Mouse (Mus musculus) spleen, adult 2 months (tissue): ENCODE results near the gene Ndel1.
"Not testable (repeated sequence)": the region's sequence is repeated elsewhere in the genome, so short reads cannot be mapped to it uniquely, and the experiment has no call there.

Experiments
- CTCF ChIP-seq: fragments of 200-500 bp; IDR thresholded peaks from 2 replicates; pipeline ENCODE4 v1.5.1; 2011; ENCODE audit warnings: mild to moderate bottlenecking, inconsistent platforms; ENCODE audit not compliant: insufficient read depth, insufficient read length, insufficient replicate concordance; ENCODE audit errors: extremely low read depth
- POLR2A ChIP-seq: fragments of 200-500 bp; IDR thresholded peaks from 2 replicates; pipeline ENCODE4 v1.6.1; 2011; ENCODE audit warnings: low read depth, low read length, inconsistent platforms

- not testable (repeated sequence) for TF ChIP-seq POLR2A, CTCF
Observed at GRCm38 (mm10) chr11:68831580-68831979, 40.1 kb downstream of the Ndel1 start.
